Mouse (Mus musculus) adipose tissue, adult 10 weeks (tissue): ENCODE results near the gene Adap2. TPM values are rescaled to one million over a fixed set of nuclear protein-coding genes. Genes with fewer than 3 reads are reported as not detected.

Source experiments
- polyA plus RNA-seq: library from polyadenylated mRNA; stranded (reverse); fragments of 350-450 nt; fragmentation: Illumina TruSeq; extraction: RNeasy Lipid Tissue Mini Kit (QIAGEN cat#74804); gene quantifications from one replicate; pipeline ENCODE4 v1.2.3, GENCODE M21; 2014; ENCODE audit warnings: low read depth, low replicate concordance

Gene Adap2
- 13.5 TPM for polyA plus RNA-seq

DNA sequence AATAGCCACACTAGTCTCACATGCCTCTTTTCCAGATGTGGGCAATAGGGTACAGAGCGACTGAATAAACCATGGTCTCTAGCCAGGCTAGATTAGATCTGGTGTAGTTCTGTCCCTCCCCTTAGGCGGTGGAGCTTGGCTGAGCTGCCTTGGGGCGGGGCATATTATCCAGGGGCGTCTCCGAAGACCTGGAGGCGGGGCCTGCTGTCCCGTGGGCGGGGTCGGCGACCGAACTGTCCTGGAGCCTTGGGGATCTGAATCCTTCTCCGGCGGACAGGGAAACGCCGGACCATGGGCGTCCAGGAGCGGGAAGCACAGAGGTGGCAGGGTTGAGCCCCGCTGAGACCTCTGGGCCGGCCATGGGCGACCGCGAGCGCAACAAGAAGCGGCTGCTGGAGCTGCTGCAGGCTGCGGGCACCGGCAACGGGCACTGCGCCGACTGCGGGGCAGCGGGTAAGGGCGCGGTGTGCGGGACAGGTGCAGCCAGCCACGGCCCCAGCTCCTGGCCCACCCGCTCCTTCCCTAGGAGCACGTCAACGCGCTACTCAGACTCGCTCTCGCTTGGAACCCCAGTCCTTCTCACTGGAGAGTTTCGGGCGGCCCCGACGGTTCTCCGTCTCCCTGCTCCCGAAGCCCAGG is at the start of gene Adap2:
Adap2 (plus strand) TSS at position 249 of the 639 bp plus-strand sequence.

DNA sequence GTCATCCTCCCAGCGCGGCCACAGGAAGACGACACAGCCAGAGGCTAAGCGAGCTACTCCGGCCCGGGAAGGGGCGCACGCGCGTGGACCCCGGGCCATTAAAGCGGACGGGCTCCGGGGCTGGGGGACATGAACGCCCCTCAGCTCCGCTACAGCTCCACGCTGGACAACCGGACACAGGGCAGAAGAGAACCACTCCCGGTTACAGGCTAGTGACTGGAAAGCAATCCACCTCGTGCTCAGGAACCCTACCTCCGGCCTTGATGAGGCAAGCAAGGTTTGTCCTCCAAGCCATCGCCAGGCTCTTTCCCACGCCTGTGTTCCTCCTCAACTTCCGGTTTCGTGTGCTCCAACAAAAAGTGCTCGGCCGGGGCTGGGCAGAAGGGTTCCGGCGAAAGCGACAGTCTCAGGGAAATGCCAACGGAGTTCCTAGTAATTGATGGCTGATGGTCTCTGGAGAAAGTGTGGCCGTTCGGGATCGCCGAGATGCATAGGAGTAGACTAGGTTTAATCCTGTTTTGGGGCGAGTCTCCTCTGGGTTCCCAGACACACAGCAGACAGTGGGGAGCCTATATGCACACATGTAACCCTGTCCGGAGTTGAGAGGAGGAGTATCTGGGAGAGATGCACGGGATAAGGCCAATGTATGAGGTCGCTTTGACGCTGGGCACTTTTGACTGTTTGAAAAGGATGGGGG is 11.9 kb upstream of the Adap2 start, which contains the start of gene Tefm:
Tefm (minus strand) TSS at position 351 of the 697 bp plus-strand sequence.

DNA sequence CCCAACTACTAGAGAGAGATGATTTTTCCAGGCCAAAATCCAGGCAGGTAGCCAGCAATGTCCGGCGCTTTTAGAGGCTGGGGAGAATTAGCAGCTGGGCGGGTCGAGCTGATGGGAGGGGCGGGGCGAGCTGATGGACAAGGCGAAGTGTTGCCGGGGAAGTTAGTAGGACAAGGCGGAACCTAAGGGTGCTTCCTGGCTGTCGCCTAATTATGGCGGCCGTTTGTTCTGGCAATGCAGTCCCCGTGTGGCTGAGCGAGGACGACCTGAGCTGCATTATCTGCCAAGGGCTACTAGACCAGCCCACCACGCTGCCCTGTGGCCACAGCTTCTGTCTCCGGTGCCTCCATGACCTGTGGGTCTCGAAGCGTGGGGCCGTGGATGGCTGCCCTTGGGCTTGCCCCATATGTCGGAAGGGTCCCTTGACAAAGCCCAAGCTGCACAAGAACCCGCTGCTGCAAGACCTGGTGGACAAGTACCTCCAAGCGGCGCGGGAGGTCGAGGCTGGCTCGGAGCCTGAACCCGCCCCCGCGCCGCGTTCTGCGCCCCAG is 29.9 kb downstream of the Adap2 start, which contains the start of gene Rnf135:
Rnf135 (plus strand) TSS at position 147 of the 551 bp plus-strand sequence.

DNA sequence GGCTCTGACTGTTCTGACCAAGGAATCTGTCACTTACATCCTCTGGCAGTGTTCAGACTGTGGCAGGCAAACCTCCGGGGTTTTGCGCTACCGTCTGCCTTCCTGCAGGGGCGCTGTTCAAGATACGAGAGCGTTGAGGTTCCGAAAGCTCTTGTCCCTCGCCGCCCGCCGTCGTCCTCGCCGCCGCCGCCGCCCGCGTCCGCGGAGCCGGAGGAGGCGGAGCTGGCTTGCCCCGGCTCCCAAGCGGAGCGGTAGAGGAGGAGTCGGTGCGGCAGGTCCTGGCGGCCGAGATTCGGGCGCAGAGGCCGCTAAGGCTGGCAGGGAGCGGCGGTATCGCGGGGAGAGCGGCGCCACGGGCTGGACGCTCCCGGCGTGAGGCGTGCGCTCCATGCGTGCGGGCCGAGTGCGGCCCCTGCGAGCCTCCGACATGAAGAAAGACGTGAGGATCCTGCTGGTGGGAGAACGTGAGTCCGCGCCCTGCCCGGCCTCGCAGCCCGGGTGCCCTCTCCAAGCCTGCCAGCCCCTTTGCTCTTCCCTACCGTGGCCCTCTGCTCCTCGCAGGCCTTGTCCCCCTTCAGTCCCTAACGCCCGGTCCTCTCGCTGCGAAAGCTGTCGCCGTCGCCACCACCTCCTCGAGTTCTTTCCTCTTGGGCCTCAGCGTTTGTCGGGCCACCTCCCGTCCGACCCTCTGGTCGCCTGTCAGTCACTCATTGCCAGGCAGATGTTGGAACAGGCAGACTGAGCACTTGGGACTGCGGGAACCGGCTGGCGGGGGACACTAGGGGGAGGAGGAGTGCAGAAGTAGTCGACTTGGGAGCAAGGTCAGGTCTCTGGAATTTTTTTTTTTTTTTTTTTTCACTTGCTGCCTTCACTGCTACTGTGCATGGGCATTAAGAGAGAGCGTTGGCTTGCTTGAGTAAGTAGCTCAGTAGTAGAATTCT is 55.2 kb downstream of the Adap2 start, which contains the start of gene Rhot1:
Rhot1 (plus strand) TSS at position 160 of the 941 bp plus-strand sequence.

Other genes starting within 250 kb of the Adap2 start
- gene Utp6, start 191.7 kb upstream of the Adap2 start, polyA plus RNA-seq, result 28.0 TPM
- gene Suz12, start 161.0 kb upstream of the Adap2 start, polyA plus RNA-seq, result 21.8 TPM
- 12.0 TPM for gene Crlf3, start 73.1 kb upstream of the Adap2 start, polyA plus RNA-seq
- 2.1 TPM for gene Atad5, start 64.7 kb upstream of the Adap2 start, polyA plus RNA-seq
- gene Tefm, start 11.9 kb upstream of the Adap2 start, polyA plus RNA-seq, result 13.2 TPM
- gene Rnf135, start 29.7 kb downstream of the Adap2 start, polyA plus RNA-seq, result 10.5 TPM
- gene Rhot1, start 54.9 kb downstream of the Adap2 start, polyA plus RNA-seq, result 29.7 TPM
- gene Rhbdl3, start 146.8 kb downstream of the Adap2 start, polyA plus RNA-seq, result 4.6 TPM
- 13.1 TPM for gene 5730455P16Rik, start 223.9 kb downstream of the Adap2 start, polyA plus RNA-seq
- gene Zfp207, start 229.2 kb downstream of the Adap2 start, polyA plus RNA-seq, result 136 TPM